Mouse (Mus musculus) spleen, adult 2 months (tissue): ENCODE measurements around the gene Glg1. TPM values are rescaled to one million over a fixed set of nuclear protein-coding genes. Genes with fewer than 3 reads are reported as not detected.
"Not testable (repeated sequence)": the region's sequence is repeated elsewhere in the genome, so short reads cannot be mapped to it uniquely, and the experiment has no call there.

Source experiments
- DNase-seq, 2 experiments: peaks; one replicate each; pipeline versions ENCODE4 v3.0.0 to v3.0.0-alpha.2; 2012 to 2021; ENCODE audit warnings: low spot score in 2 of 2, low read depth in 1 of 2
- H3K27ac ChIP-seq: fragments of 200-500 bp; 2 replicates; pipeline ENCODE4 v1.5.1; 2012; ENCODE audit warnings: low read length, inconsistent platforms; ENCODE audit not compliant: insufficient read depth
- H3K27me3 ChIP-seq: fragments of 200-500 bp; 2 replicates; pipeline ENCODE4 v1.6.1; 2012; ENCODE audit warnings: mild to moderate bottlenecking, moderate library complexity, low read length, inconsistent platforms; ENCODE audit not compliant: control insufficient read depth, insufficient read depth
- H3K36me3 ChIP-seq: fragments of 200-500 bp; 2 replicates; pipeline ENCODE4 v1.6.1; 2012; ENCODE audit warnings: mild to moderate bottlenecking, low read length, inconsistent platforms; ENCODE audit not compliant: control insufficient read depth, insufficient read depth
- H3K4me1 ChIP-seq: fragments of 200-500 bp; 2 replicates; pipeline ENCODE4 v1.6.1; 2011; ENCODE audit warnings: inconsistent platforms; ENCODE audit not compliant: control insufficient read depth, insufficient read depth, insufficient read length
- H3K4me3 ChIP-seq: fragments of 200-500 bp; 2 replicates; pipeline ENCODE4 v1.5.1; 2011; ENCODE audit warnings: mild to moderate bottlenecking, inconsistent platforms; ENCODE audit not compliant: insufficient read depth, insufficient read length; ENCODE audit errors: extremely low read depth
- CTCF ChIP-seq: fragments of 200-500 bp; IDR thresholded peaks from 2 replicates; pipeline ENCODE4 v1.5.1; 2011; ENCODE audit warnings: mild to moderate bottlenecking, inconsistent platforms; ENCODE audit not compliant: insufficient read depth, insufficient read length, insufficient replicate concordance; ENCODE audit errors: extremely low read depth
- POLR2A ChIP-seq: fragments of 200-500 bp; IDR thresholded peaks from 2 replicates; pipeline ENCODE4 v1.6.1; 2011; ENCODE audit warnings: low read depth, low read length, inconsistent platforms
- WGBS: fragments of 180-500 bp; shearing (Covaris S2); methylation state at CpG from one replicate; pipeline ENCODE4 v1.1.7; 2018; 5-methylcytosine and 5-hydroxymethylcytosine counted together
- polyA plus RNA-seq: library from polyadenylated mRNA; depleted of rRNA; stranded (reverse); fragments of >200 nt; gene quantifications from 2 replicates; pipeline ENCODE4 v1.2.3, GENCODE M21; 2012

The Glg1 gene
- polyA plus RNA-seq, 1 experiment: 22.6 TPM

GRCm38 (mm10) chr8:111268277-111268676, 9.3 kb upstream of the Glg1 start:
- 83% methylated on average over 2 of the region's 2 CpGs for WGBS
- TF ChIP-seq CTCF (no peak), POLR2A (no peak)
- H3K4me3 ChIP-seq: no peak overlapping the region

GRCm38 (mm10) chr8:111266161-111266560, 7.1 kb upstream of the Glg1 start:
- not testable (repeated sequence) for H3K4me1 ChIP-seq, H3K27ac ChIP-seq, DNase-seq, H3K36me3 ChIP-seq, H3K4me3 ChIP-seq, H3K27me3 ChIP-seq
- 88% methylated on average over 7 of the region's 7 CpGs for WGBS

More at GRCm38 (mm10) chr8:111268277-111268676, 9.3 kb upstream of the Glg1 start:
- Histone ChIP-seq H3K27me3 (no peaks in the 10 kb centered on the region), H3K27ac (no peak overlapping the region), H3K36me3 (peaks cover 3% of the 10 kb centered on the region), H3K4me1 (no peaks in the 10 kb centered on the region)
- DNase-seq: no peak

GRCm38 (mm10) chr8:111264693-111265220, 5.7 kb upstream of the Glg1 start:
- Histone ChIP-seq H3K4me3 (no peak overlapping the region), H3K36me3 (no peaks in the 10 kb centered on the region), H3K27ac (no peak overlapping the region), H3K27me3 (no peaks in the 10 kb centered on the region), H3K4me1 (no peaks in the 10 kb centered on the region)
- no peak for DNase-seq
- WGBS: 77% methylated on average over 2 of the region's 2 CpGs
- no peak for TF ChIP-seq POLR2A
- no peak for TF ChIP-seq CTCF

- H3K27me3 ChIP-seq: no peaks in the 10 kb centered on the region
- H3K27ac ChIP-seq: no peak overlapping the region
- no peaks in the 10 kb centered on the region for H3K36me3 ChIP-seq
- WGBS: 53% methylated on average over 4 of the region's 4 CpGs
- no peak for DNase-seq
- no peak overlapping the region for H3K4me3 ChIP-seq
- H3K4me1 ChIP-seq: no peaks in the 10 kb centered on the region
- no peak for TF ChIP-seq CTCF
- TF ChIP-seq POLR2A: no peak
These were observed 3.0 kb upstream of the Glg1 start for GRCm38 (mm10) chr8:111261981-111262381.

GRCm38 (mm10) chr8:111260251-111260650, 1.2 kb upstream of the Glg1 start:
- H3K36me3 ChIP-seq: no peaks in the 10 kb centered on the region
- TF ChIP-seq POLR2A (no peak), CTCF (no peak)
- 94% methylated on average over 5 of the region's 5 CpGs for WGBS
- H3K27ac ChIP-seq: no peak overlapping the region
- no peaks in the 10 kb centered on the region for H3K27me3 ChIP-seq
- no peak for DNase-seq
- H3K4me1 ChIP-seq: no peaks in the 10 kb centered on the region
- no peak overlapping the region for H3K4me3 ChIP-seq

- Histone ChIP-seq H3K36me3 (no peaks in the 10 kb centered on the region), H3K27ac (peak overlapping the region; percentile 96), H3K4me3 (peak overlapping the region; percentile 95), H3K4me1 (no peaks in the 10 kb centered on the region), H3K27me3 (no peaks in the 10 kb centered on the region)
- DNase-seq: no peak
- TF ChIP-seq POLR2A (no peak), CTCF (no peak)
- 7% methylated on average over 13 of the region's 13 CpGs for WGBS
These were observed 359 bp upstream of the Glg1 start for GRCm38 (mm10) chr8:111259408-111259741.

GRCm38 (mm10) chr8:111258010-111258630, 896 bp downstream of the Glg1 start:
- Histone ChIP-seq H3K4me3 (peak overlapping the region; percentile 95), H3K4me1 (no peaks in the 10 kb centered on the region), H3K27ac (peak overlapping the region; percentile 96), H3K27me3 (no peaks in the 10 kb centered on the region), H3K36me3 (no peaks in the 10 kb centered on the region)
- WGBS: 2% methylated on average over 26 of the region's 26 CpGs
- no peak for DNase-seq
- no peak for TF ChIP-seq CTCF
- TF ChIP-seq POLR2A: no peak
